Mouse (Mus musculus): ENCODE results near the gene Dclk1. TPM values are rescaled to one million over a fixed set of nuclear protein-coding genes. Genes with fewer than 3 reads are reported as not detected.

The Dclk1 gene
- polyA plus RNA-seq, 1 experiment from 2014 or later: 171 TPM

- ATAC-seq (ENCODE audit: low FRiP score): no peak
- WGBS: 95% methylated on average over 6 of the region's 6 CpGs
- H3K4me2 ChIP-seq (replicated peaks): no peak overlapping the region
These were observed 136.4 kb downstream of the Dclk1 start for GRCm38 (mm10) chr3:55378591-55378990.

GRCm38 (mm10) chr3:55380471-55380870 is 138.3 kb downstream of the Dclk1 start:
- no peaks in the 10 kb centered on the region for H3K27me3 ChIP-seq
- H3K4me2 ChIP-seq (replicated peaks): no peak overlapping the region
- H3K4me1 ChIP-seq: no peaks in the 10 kb centered on the region
- no peaks in the 10 kb centered on the region for H3K36me3 ChIP-seq
- no peak overlapping the region for H3K27ac ChIP-seq
- H3K9me3 ChIP-seq (replicated peaks): no peaks in the 10 kb centered on the region
- ATAC-seq (ENCODE audit: low FRiP score): no peak
- 57% methylated on average over 9 of the region's 9 CpGs for WGBS
- no peak overlapping the region for H3K4me3 ChIP-seq
- H3K9ac ChIP-seq: no peak overlapping the region

More at GRCm38 (mm10) chr3:55378591-55378990, 136.4 kb downstream of the Dclk1 start:
- no peaks in the 10 kb centered on the region for H3K9me3 ChIP-seq (replicated peaks)
- H3K4me3 ChIP-seq: no peak overlapping the region
- no peaks in the 10 kb centered on the region for H3K36me3 ChIP-seq
- no peak overlapping the region for H3K9ac ChIP-seq
- H3K4me1 ChIP-seq: peaks cover 10% of the 10 kb centered on the region
- H3K27me3 ChIP-seq: no peaks in the 10 kb centered on the region
- no peak overlapping the region for H3K27ac ChIP-seq

- no peak overlapping the region for H3K4me2 ChIP-seq (replicated peaks)
- no peak overlapping the region for H3K27ac ChIP-seq
- H3K4me3 ChIP-seq: no peak overlapping the region
- no peaks in the 10 kb centered on the region for H3K36me3 ChIP-seq
- no peak overlapping the region for H3K9ac ChIP-seq
- ATAC-seq (ENCODE audit: low FRiP score): no peak
- no peaks in the 10 kb centered on the region for H3K27me3 ChIP-seq
- no peaks in the 10 kb centered on the region for H3K9me3 ChIP-seq (replicated peaks)
- peaks cover 10% of the 10 kb centered on the region for H3K4me1 ChIP-seq
- 80% methylated on average over 3 of the region's 3 CpGs for WGBS
These were observed 150.4 kb downstream of the Dclk1 start for GRCm38 (mm10) chr3:55392605-55393004.

GRCm38 (mm10) chr3:55393549-55393948 is 151.4 kb downstream of the Dclk1 start:
- Histone ChIP-seq H3K4me1 (peaks cover 14% of the 10 kb centered on the region), H3K4me3 (no peak overlapping the region), H3K36me3 (no peaks in the 10 kb centered on the region), H3K4me2 (replicated peaks) (no peak overlapping the region), H3K9ac (no peak overlapping the region), H3K27ac (no peak overlapping the region), H3K9me3 (replicated peaks) (no peaks in the 10 kb centered on the region), H3K27me3 (no peaks in the 10 kb centered on the region)
- WGBS: 88% methylated on average over 3 of the region's 3 CpGs
- ATAC-seq (ENCODE audit: low FRiP score): no peak

- ATAC-seq (ENCODE audit: low FRiP score): no peak
- no peak overlapping the region for H3K4me3 ChIP-seq
- no peak overlapping the region for H3K4me2 ChIP-seq (replicated peaks)
- H3K9ac ChIP-seq: no peak overlapping the region
- H3K27ac ChIP-seq: peak overlapping the region; percentile 52; the same call in 1 of the 2 replicates
- H3K9me3 ChIP-seq (replicated peaks): no peaks in the 10 kb centered on the region
- no peaks in the 10 kb centered on the region; the same call in 1 of the 2 replicates for H3K36me3 ChIP-seq
- WGBS: 60% methylated on average over 2 of the region's 2 CpGs
- no peaks in the 10 kb centered on the region for H3K27me3 ChIP-seq
- H3K4me1 ChIP-seq: peaks cover 14% of the 10 kb centered on the region
These were observed 154.6 kb downstream of the Dclk1 start for GRCm38 (mm10) chr3:55396792-55397191.

- WGBS: 78% methylated on average over 6 of the region's 6 CpGs
- peak overlapping the region; percentile 62; the same call in 1 of the 2 replicates for H3K27ac ChIP-seq
These were observed 155.9 kb downstream of the Dclk1 start for GRCm38 (mm10) chr3:55397752-55398693.

GRCm38 (mm10) chr3:55401236-55401635 is 159.1 kb downstream of the Dclk1 start:
- Histone ChIP-seq H3K4me3 (no peak overlapping the region), H3K9me3 (replicated peaks) (no peaks in the 10 kb centered on the region), H3K27ac (no peak overlapping the region), H3K9ac (no peak overlapping the region), H3K27me3 (no peaks in the 10 kb centered on the region), H3K4me1 (peaks cover 14% of the 10 kb centered on the region), H3K36me3 (no peaks in the 10 kb centered on the region; the same call in 1 of the 2 replicates), H3K4me2 (replicated peaks) (no peak overlapping the region)
- ATAC-seq (ENCODE audit: low FRiP score): no peak
- WGBS: 77% methylated on average over 1 of the region's 1 CpGs

More at GRCm38 (mm10) chr3:55397752-55398693, 155.9 kb downstream of the Dclk1 start:
- ATAC-seq (ENCODE audit: low FRiP score): peak; percentile 72
- H3K27me3 ChIP-seq: no peaks in the 10 kb centered on the region
- no peak overlapping the region for H3K4me2 ChIP-seq (replicated peaks)
- peaks cover 14% of the 10 kb centered on the region for H3K4me1 ChIP-seq
- no peaks in the 10 kb centered on the region; the same call in 1 of the 2 replicates for H3K36me3 ChIP-seq
- H3K4me3 ChIP-seq: no peak overlapping the region
- H3K9ac ChIP-seq: no peak overlapping the region
- no peaks in the 10 kb centered on the region for H3K9me3 ChIP-seq (replicated peaks)

GRCm38 (mm10) chr3:55404751-55405150 is 162.6 kb downstream of the Dclk1 start:
- no peaks in the 10 kb centered on the region for H3K9me3 ChIP-seq (replicated peaks)
- no peak overlapping the region for H3K4me2 ChIP-seq (replicated peaks)
- H3K36me3 ChIP-seq: no peaks in the 10 kb centered on the region
- no peak overlapping the region for H3K27ac ChIP-seq
- no peaks in the 10 kb centered on the region for H3K4me1 ChIP-seq
- 94% methylated on average over 7 of the region's 7 CpGs for WGBS
- no peak overlapping the region for H3K9ac ChIP-seq
- H3K27me3 ChIP-seq: no peaks in the 10 kb centered on the region
- no peak overlapping the region for H3K4me3 ChIP-seq
- ATAC-seq (ENCODE audit: low FRiP score): no peak

GRCm38 (mm10) chr3:55406616-55407015 is 164.5 kb downstream of the Dclk1 start:
- Histone ChIP-seq H3K27me3 (no peaks in the 10 kb centered on the region), H3K27ac (no peak overlapping the region), H3K9ac (no peak overlapping the region), H3K36me3 (no peaks in the 10 kb centered on the region), H3K4me3 (no peak overlapping the region), H3K4me1 (no peaks in the 10 kb centered on the region), H3K9me3 (replicated peaks) (no peaks in the 10 kb centered on the region), H3K4me2 (replicated peaks) (no peak overlapping the region)
- no peak for ATAC-seq (ENCODE audit: low FRiP score)
- 75% methylated on average over 7 of the region's 7 CpGs for WGBS

- Histone ChIP-seq H3K9ac (no peak overlapping the region), H3K4me3 (no peak overlapping the region), H3K4me1 (peaks cover 14% of the 10 kb centered on the region), H3K27me3 (no peaks in the 10 kb centered on the region), H3K27ac (no peak overlapping the region), H3K9me3 (replicated peaks) (no peaks in the 10 kb centered on the region), H3K36me3 (no peaks in the 10 kb centered on the region), H3K4me2 (replicated peaks) (no peak overlapping the region)
- ATAC-seq (ENCODE audit: low FRiP score): no peak
These were observed 169.4 kb downstream of the Dclk1 start for GRCm38 (mm10) chr3:55411547-55411946.

GRCm38 (mm10) chr3:55415527-55415950 is 173.4 kb downstream of the Dclk1 start:
- peak overlapping the region; percentile 81 for H3K27ac ChIP-seq

GRCm38 (mm10) chr3:55418845-55419244 is 176.7 kb downstream of the Dclk1 start:
- Histone ChIP-seq H3K9me3 (replicated peaks) (no peaks in the 10 kb centered on the region), H3K36me3 (no peaks in the 10 kb centered on the region), H3K9ac (no peak overlapping the region), H3K27me3 (no peaks in the 10 kb centered on the region), H3K4me3 (no peak overlapping the region), H3K4me2 (replicated peaks) (no peak overlapping the region), H3K4me1 (peaks cover 46% of the 10 kb centered on the region), H3K27ac (peak overlapping the region; percentile 60)
- 71% methylated on average over 6 of the region's 6 CpGs for WGBS
- ATAC-seq (ENCODE audit: low FRiP score): 0 out of 2 replicates have a peak, but pooled peaks have one; percentile 27

More at GRCm38 (mm10) chr3:55415527-55415950, 173.4 kb downstream of the Dclk1 start:
- Histone ChIP-seq H3K9ac (0 out of 2 replicates have a peak overlapping the region, but pooled peaks have one; percentile 24), H3K4me3 (no peak overlapping the region), H3K4me2 (replicated peaks) (peak overlapping the region; percentile 37), H3K36me3 (no peaks in the 10 kb centered on the region), H3K27me3 (no peaks in the 10 kb centered on the region), H3K4me1 (peaks cover 24% of the 10 kb centered on the region), H3K9me3 (replicated peaks) (no peaks in the 10 kb centered on the region)
- WGBS: 12% methylated on average over 14 of the region's 14 CpGs
- ATAC-seq (ENCODE audit: low FRiP score): peak; percentile 68
